Mouse (Mus musculus): ENCODE measurements at regions not wholly inside any gene's neighbourhood (a gene's known extent, or its start where the extent isn't known, plus 50 kb on each side); places are given as distances from the start of the nearest gene placed in this dataset.

DNA sequence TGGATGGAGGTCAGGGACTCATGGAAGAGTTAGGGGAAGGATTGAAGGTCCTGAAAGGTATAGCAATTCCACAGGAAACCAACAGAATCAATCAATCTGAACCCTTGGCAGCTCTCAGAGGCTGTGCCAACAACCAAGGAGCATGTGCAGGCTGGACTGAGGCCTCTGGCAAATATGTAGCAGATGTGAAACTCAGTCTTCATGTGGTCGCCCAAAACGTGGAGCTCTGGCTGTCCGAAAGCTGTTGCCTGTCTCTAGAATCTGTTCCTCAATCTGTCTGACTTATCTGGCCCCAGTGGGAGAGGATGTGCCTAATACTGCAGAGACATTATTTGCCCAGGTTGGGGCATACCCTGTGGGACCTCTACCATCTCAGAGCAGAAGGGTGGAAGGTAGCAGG is 1095.4 kb upstream of the Sel1l start:
- TF ChIP-seq CTCF (IDR thresholded peaks at IDR 0.05; ENCODE audit: borderline replicate concordance, insufficient read depth, low read length) (no peak), POLR2A (IDR thresholded peaks at IDR 0.05; ENCODE audit: low read depth, low read length) (no peak)

Data from embryonic fibroblast, embryonic 13.5 days (primary cell).